In genomic region chr5:32278000-32278694, GRCm38 (mm10) we compare ENCODE assay signal across 22 mouse cellular contexts. TPM values are rescaled to one million over a fixed set of nuclear protein-coding genes. Genes with fewer than 3 reads are reported as not detected.
DNase-seq lines count a peak whose midpoint lies in the region; ATAC-seq and TF ChIP-seq lines count a peak whose summit lies in the region.
"Had no signal": no experiment of that assay in that cellular context is flagged by ENCODE, and none has a peak within 500 bp of the region (broad histone marks: within the 10 kb centered on the region; RNA-seq: fewer than 3 reads in every experiment).

No protein-coding gene starts in this region.

- peak overlapping the region; percentile 42; the same call in 1 of the 2 replicates for H3K27ac ChIP-seq in forebrain, embryonic 11.5 days (ENCODE audit: low read depth, low read length)
- peak overlapping the region; percentile 83 for H3K27ac ChIP-seq in hindbrain, embryonic 11.5 days (ENCODE audit: low read depth, low read length)
- H3K27ac ChIP-seq in midbrain, embryonic 11.5 days (ENCODE audit: low read depth, low read length): peak overlapping the region; percentile 60
- peak overlapping the region; percentile 25; the same call in 1 of the 2 replicates for H3K27ac ChIP-seq in neural tube, embryonic 14.5 days (ENCODE audit: low read depth, low read length)
- no peak overlapping the region for H3K27ac ChIP-seq in liver, postnatal 0 days (ENCODE audit: low read depth)
- H3K27ac ChIP-seq: embryonic facial prominence, embryonic 13.5 days; heart, embryonic 13.5 days; lung, embryonic 15.5 days had no signal

- H3K36me3 ChIP-seq in forebrain, embryonic 11.5 days (ENCODE audit: control insufficient read depth, insufficient read depth, low read length): no peaks in the 10 kb centered on the region
- H3K36me3 ChIP-seq in hindbrain, embryonic 11.5 days (ENCODE audit: control insufficient read depth, insufficient read depth, low read length): no peaks in the 10 kb centered on the region
- no peaks in the 10 kb centered on the region for H3K36me3 ChIP-seq in midbrain, embryonic 11.5 days (ENCODE audit: control insufficient read depth, insufficient read depth, low read length)
- no peaks in the 10 kb centered on the region for H3K36me3 ChIP-seq in neural tube, embryonic 14.5 days (ENCODE audit: control insufficient read depth, insufficient read depth, low read length)
- no peaks in the 10 kb centered on the region for H3K36me3 ChIP-seq in liver, postnatal 0 days (replicated peaks; ENCODE audit: insufficient read depth, low read length)
- H3K36me3 ChIP-seq: embryonic facial prominence, embryonic 13.5 days; heart, embryonic 13.5 days; lung, embryonic 15.5 days had no signal

- H3K27me3 ChIP-seq in forebrain, embryonic 11.5 days (ENCODE audit: control insufficient read depth, insufficient read depth, low read length): no peaks in the 10 kb centered on the region
- no peaks in the 10 kb centered on the region for H3K27me3 ChIP-seq in hindbrain, embryonic 11.5 days (ENCODE audit: control insufficient read depth, insufficient read depth, low read length)
- H3K27me3 ChIP-seq in midbrain, embryonic 11.5 days (ENCODE audit: control insufficient read depth, insufficient read depth, low read length): no peaks in the 10 kb centered on the region
- no peaks in the 10 kb centered on the region for H3K27me3 ChIP-seq in neural tube, embryonic 14.5 days (ENCODE audit: control insufficient read depth, insufficient read depth, low read length)
- no peaks in the 10 kb centered on the region for H3K27me3 ChIP-seq in liver, postnatal 0 days (ENCODE audit: insufficient read depth, low read length)
- H3K27me3 ChIP-seq: embryonic facial prominence, embryonic 13.5 days; heart, embryonic 13.5 days; lung, embryonic 15.5 days had no signal

- ATAC-seq in forebrain, embryonic 11.5 days (replicated peaks; ENCODE audit: low FRiP score): peak; percentile 77
- ATAC-seq in hindbrain, embryonic 11.5 days (ENCODE audit: low FRiP score): peak; percentile 89
- peak; percentile 71 for ATAC-seq in midbrain, embryonic 11.5 days (ENCODE audit: low FRiP score)
- peak; percentile 87 for ATAC-seq in neural tube, embryonic 14.5 days (ENCODE audit: low read depth)
- no peak for ATAC-seq in liver, postnatal 0 days
- ATAC-seq: activated CD4-positive, CD25-positive, alpha-beta regulatory T cell, adult 4 months had no signal

- TF ChIP-seq CTCF in liver, postnatal 0 days (IDR thresholded peaks at IDR 0.05; ENCODE audit: low read depth): no peak

- no peaks in the 10 kb centered on the region for H3K9me3 ChIP-seq in forebrain, embryonic 11.5 days (ENCODE audit: control insufficient read depth, low read length)
- no peaks in the 10 kb centered on the region for H3K9me3 ChIP-seq in hindbrain, embryonic 11.5 days (ENCODE audit: control insufficient read depth, low read length)
- H3K9me3 ChIP-seq in midbrain, embryonic 11.5 days (ENCODE audit: control insufficient read depth, low read length): no peaks in the 10 kb centered on the region
- H3K9me3 ChIP-seq in neural tube, embryonic 14.5 days (ENCODE audit: control insufficient read depth, low read length): no peaks in the 10 kb centered on the region
- H3K9me3 ChIP-seq in liver, postnatal 0 days (ENCODE audit: low read length): no peaks in the 10 kb centered on the region
- H3K9me3 ChIP-seq: embryonic facial prominence, embryonic 13.5 days; heart, embryonic 13.5 days; lung, embryonic 15.5 days had no signal

- no peak for DNase-seq in forebrain, embryonic 11.5 days (ENCODE audit: low spot score)
- DNase-seq in hindbrain, embryonic 11.5 days (ENCODE audit: low spot score): peak; percentile 33
- DNase-seq in midbrain, embryonic 11.5 days (ENCODE audit: low spot score, missing footprints): no peak
- no peak for DNase-seq in frontal cortex, postnatal 36 days (ENCODE audit: low spot score in 2 of 2)
- DNase-seq in layer of hippocampus, adult 8-10 months (ENCODE audit: low spot score in 2 of 2): no peak
- no peak for DNase-seq in liver, postnatal 0 days
- DNase-seq: cerebellum, adult 2 months; gastrocnemius, postnatal 36 days; kidney, adult 8-10 months; kidney, postnatal 4 days; left cerebral cortex, postnatal 4 days; right cerebral cortex, adult 18-20 months; spleen, adult 18-20 months; thymus, postnatal 25 days had no signal

- WGBS in forebrain, embryonic 11.5 days: 61% methylated on average over 5 of the region's 5 CpGs
- 55% methylated on average over 5 of the region's 5 CpGs for WGBS in hindbrain, embryonic 11.5 days
- WGBS in midbrain, embryonic 11.5 days: 58% methylated on average over 5 of the region's 5 CpGs
- 39% methylated on average over 5 of the region's 5 CpGs for WGBS in neural tube, embryonic 14.5 days
- 64% methylated on average over 5 of the region's 5 CpGs for WGBS in liver, postnatal 0 days (ENCODE audit: insufficient replicate concordance)

- no peak overlapping the region for H3K4me3 ChIP-seq in forebrain, embryonic 11.5 days (ENCODE audit: low read depth, low read length)
- H3K4me3 ChIP-seq in hindbrain, embryonic 11.5 days (ENCODE audit: low read depth, low read length): no peak overlapping the region
- H3K4me3 ChIP-seq in midbrain, embryonic 11.5 days (ENCODE audit: low read depth, low read length): no peak overlapping the region
- H3K4me3 ChIP-seq in neural tube, embryonic 14.5 days (ENCODE audit: low read depth, low read length): no peak overlapping the region
- H3K4me3 ChIP-seq in liver, postnatal 0 days (ENCODE audit: low read depth, low read length): no peak overlapping the region
- H3K4me3 ChIP-seq: embryonic facial prominence, embryonic 13.5 days; heart, embryonic 13.5 days; lung, embryonic 15.5 days had no signal

- no peak overlapping the region; the same call in 1 of the 2 replicates for H3K9ac ChIP-seq in forebrain, embryonic 11.5 days (ENCODE audit: low read length)
- H3K9ac ChIP-seq in hindbrain, embryonic 11.5 days (ENCODE audit: low read depth, low read length): 0 out of 2 replicates have a peak overlapping the region, but pooled peaks have one; percentile 20
- peak overlapping the region; percentile 30; the same call in 1 of the 2 replicates for H3K9ac ChIP-seq in midbrain, embryonic 11.5 days (ENCODE audit: low read length)
- H3K9ac ChIP-seq in neural tube, embryonic 14.5 days (replicated peaks; ENCODE audit: low read depth, low read length): no peak overlapping the region
- no peak overlapping the region for H3K9ac ChIP-seq in liver, postnatal 0 days (replicated peaks)
- H3K9ac ChIP-seq: embryonic facial prominence, embryonic 13.5 days; heart, embryonic 13.5 days; lung, embryonic 15.5 days had no signal

- no peak for TF ChIP-seq EP300 in liver, postnatal 0 days (IDR thresholded peaks at IDR 0.05; ENCODE audit: low read depth)

- H3K4me2 ChIP-seq in forebrain, embryonic 11.5 days (ENCODE audit: low read depth, low read length, severe bottlenecking): no peak overlapping the region
- no peak overlapping the region for H3K4me2 ChIP-seq in hindbrain, embryonic 11.5 days (replicated peaks; ENCODE audit: low read depth, low read length)
- H3K4me2 ChIP-seq in midbrain, embryonic 11.5 days: no peak overlapping the region
- H3K4me2 ChIP-seq in neural tube, embryonic 14.5 days (ENCODE audit: low read depth, low read length): no peak overlapping the region
- H3K4me2 ChIP-seq in liver, postnatal 0 days (ENCODE audit: low read depth, low read length): no peak overlapping the region
- H3K4me2 ChIP-seq: embryonic facial prominence, embryonic 13.5 days; heart, embryonic 13.5 days; liver, embryonic 11.5 days; lung, embryonic 15.5 days had no signal

- no peaks in the 10 kb centered on the region for H3K4me1 ChIP-seq in forebrain, embryonic 11.5 days (replicated peaks; ENCODE audit: control insufficient read depth, insufficient read depth, low read length)
- H3K4me1 ChIP-seq in hindbrain, embryonic 11.5 days (replicated peaks; ENCODE audit: control insufficient read depth, insufficient read depth, low read length): no peaks in the 10 kb centered on the region
- peaks cover 3% of the 10 kb centered on the region for H3K4me1 ChIP-seq in midbrain, embryonic 11.5 days (ENCODE audit: control insufficient read depth, insufficient read depth, low read length)
- peaks cover 9% of the 10 kb centered on the region; the same call in 1 of the 2 replicates for H3K4me1 ChIP-seq in neural tube, embryonic 14.5 days (ENCODE audit: control insufficient read depth, insufficient read depth, low read length)
- peaks cover under 1% of the 10 kb centered on the region; the same call in 1 of the 2 replicates for H3K4me1 ChIP-seq in liver, postnatal 0 days (ENCODE audit: insufficient read depth)
- H3K4me1 ChIP-seq: lung, embryonic 15.5 days had no signal

RNA-seq across cellular contexts. Expression of gene Plb1, which starts 45.6 kb away (rescaled TPM):
- polyA plus RNA-seq in forebrain, embryonic 11.5 days (2014; fragmentation: Nextera tagmentation; extraction: Ambion mirVana): 0.24 and 0.40 TPM in 2 replicates
- 0.10 TPM in 1 of 2 replicates, not detected in the other for polyA plus RNA-seq in hindbrain, embryonic 11.5 days (2014; fragmentation: Nextera tagmentation; extraction: Ambion mirVana)
- polyA plus RNA-seq in midbrain, embryonic 11.5 days (2014; fragmentation: Nextera tagmentation; extraction: Ambion mirVana): 0.05 TPM in 1 of 2 replicates, not detected in the other
- polyA plus RNA-seq in neural tube, embryonic 14.5 days (2014; fragmentation: Nextera tagmentation; extraction: Ambion mirVana): not detected in 2 replicates
- 1 to 10 TPM in 1 of 4 experiments, under 1 TPM in 3; 0.85 to 1.7 (median 0.94) TPM for total RNA-seq in layer of hippocampus, adult 8-10 months (2022)
- polyA plus RNA-seq in liver, postnatal 0 days (2015; fragmentation: Nextera tagmentation; extraction: Ambion mirVana): 0.18 TPM in 1 of 2 replicates, not detected in the other
- total RNA-seq: common myeloid progenitor, adult 5-6 weeks; hematopoietic stem cell, adult 5-6 weeks had no signal
- polyA plus RNA-seq: activated CD4-positive, CD25-positive, alpha-beta regulatory T cell, adult 4 months; liver, embryonic 11.5 days had no signal

Comparison
In these comparisons a context has a peak if more than half of its experiments do, and no peak if none do; other contexts are left out.
1. H3K9ac ChIP-seq: peak in hindbrain, embryonic 11.5 days (single experiment) and midbrain, embryonic 11.5 days (single experiment); none in forebrain, embryonic 11.5 days (single experiment), neural tube, embryonic 14.5 days (single experiment) and liver, postnatal 0 days (single experiment).